Mouse (Mus musculus) hindbrain, embryonic 16.5 days (tissue): ENCODE measurements around the gene Mrps34. TPM values are rescaled to one million over a fixed set of nuclear protein-coding genes. Genes with fewer than 3 reads are reported as not detected.
A peak's percentile ranks its signal among the peaks of the same experiment; 100 is the strongest.

Source experiments
- ATAC-seq: fragments of 200-750 bp; cut with Nextera tagmentation; 2 replicates; pipeline ENCODE4 v1.8.0; 2017; ENCODE audit warnings: moderate TSS enrichment, moderate library complexity
- H3K27ac ChIP-seq: fragments of 300-500 bp; sonication (generic); 2 replicates; pipeline ENCODE4 v1.5.1; 2014; ENCODE audit warnings: low read depth, mild to moderate bottlenecking, control low read depth, low read length, moderate library complexity
- H3K27me3 ChIP-seq: fragments of 300-500 bp; sonication (generic); replicated peaks from 2 replicates; pipeline ENCODE4 v1.6.1; 2014; ENCODE audit warnings: low read length; ENCODE audit not compliant: control insufficient read depth, insufficient read depth
- H3K36me3 ChIP-seq: fragments of 300-500 bp; sonication (generic); 2 replicates; pipeline ENCODE4 v1.6.1; 2014; ENCODE audit warnings: mild to moderate bottlenecking, low read length, moderate library complexity, mixed read lengths; ENCODE audit not compliant: control insufficient read depth, insufficient read depth
- H3K4me1 ChIP-seq: fragments of 300-500 bp; sonication (generic); 2 replicates; pipeline ENCODE4 v1.6.1; 2014; ENCODE audit warnings: low read depth, low read length; ENCODE audit not compliant: control insufficient read depth, insufficient read depth
- H3K4me2 ChIP-seq: fragments of 300-500 bp; sonication (generic); 2 replicates; pipeline ENCODE4 v1.6.1; 2014; ENCODE audit warnings: mild to moderate bottlenecking, low read length, control low read depth, moderate library complexity
- H3K4me3 ChIP-seq: fragments of 300-500 bp; sonication (generic); 2 replicates; pipeline ENCODE4 v1.5.1; 2014; ENCODE audit warnings: mild to moderate bottlenecking, low read length, control low read depth, moderate library complexity
- H3K9ac ChIP-seq: fragments of 300-500 bp; sonication (generic); 2 replicates; pipeline ENCODE4 v1.6.1; 2014; ENCODE audit warnings: low read depth, mild to moderate bottlenecking, control low read depth, low read length, moderate library complexity
- H3K9me3 ChIP-seq: fragments of 300-500 bp; sonication (generic); 2 replicates; pipeline ENCODE4 v1.6.1; 2014; ENCODE audit warnings: mild to moderate bottlenecking, low read length, moderate library complexity; ENCODE audit not compliant: control insufficient read depth
- WGBS: fragments of 180-500 bp; shearing (Covaris S2); extraction: QIAGEN DNeasy Blood & Tissue Kit; methylation state at CpG from one replicate; pipeline ENCODE4 v1.1.7; 2014; 5-methylcytosine and 5-hydroxymethylcytosine counted together
- polyA plus RNA-seq: library from polyadenylated mRNA; unstranded; fragments of >200 nt; fragmentation: Nextera tagmentation; extraction: Ambion mirVana; gene quantifications from 2 replicates; pipeline ENCODE4 v1.2.1, GENCODE M21; 2015

Mrps34 gene
- polyA plus RNA-seq, 1 experiment from 2014 or later, result 89.0 TPM

DNA sequence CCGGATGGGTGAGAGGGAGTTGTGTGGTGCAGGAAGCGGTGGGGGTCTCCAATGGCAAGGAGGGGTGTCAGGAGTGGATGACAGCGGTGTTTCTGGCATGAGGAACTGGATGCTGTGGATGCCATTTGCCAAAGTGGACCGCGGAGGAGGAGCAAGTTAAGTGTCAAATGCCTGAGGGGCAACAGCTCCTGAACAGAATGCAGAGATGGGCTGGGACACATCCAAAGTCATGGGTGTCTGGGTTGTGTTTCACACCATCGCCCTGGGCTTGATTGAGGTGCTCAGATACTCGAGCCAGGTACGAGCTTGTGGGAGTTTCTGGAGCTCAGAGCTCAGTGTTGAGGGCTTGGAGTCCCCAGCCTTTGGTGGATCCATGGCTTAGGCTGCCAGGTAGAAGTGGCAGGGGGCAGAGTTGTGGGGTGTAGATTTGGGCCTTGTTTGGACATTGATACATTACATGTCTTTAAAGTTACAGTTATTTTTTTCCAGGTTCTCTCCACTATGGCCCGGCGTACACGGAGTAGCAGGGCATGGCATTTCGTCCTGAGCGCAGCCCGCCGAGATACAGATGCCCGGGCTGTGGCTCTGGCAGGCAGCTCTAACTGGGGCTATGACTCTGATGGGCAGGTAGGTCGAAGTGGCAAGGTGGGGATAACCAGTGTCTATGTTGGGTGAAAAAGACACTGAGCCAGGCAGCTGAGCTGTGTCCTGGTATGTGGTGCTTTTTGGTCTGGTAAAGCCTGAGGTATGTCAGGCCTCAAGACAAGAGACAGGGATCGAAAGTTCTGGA lies 7.4 kb upstream of the Mrps34 start:
- Histone ChIP-seq H3K9ac (peak overlapping the region; percentile 87), H3K9me3 (no peaks in the 10 kb centered on the region), H3K4me3 (peak overlapping the region; percentile 88), H3K4me2 (peak overlapping the region; percentile 85), H3K36me3 (peaks cover 27% of the 10 kb centered on the region), H3K4me1 (peaks cover 31% of the 10 kb centered on the region), H3K27me3 (no peaks in the 10 kb centered on the region), H3K27ac (no peak overlapping the region)
- no peak for ATAC-seq
- WGBS, result 70% methylated on average over 18 of the region's 18 CpGs

GRCm38 (mm10) chr17:24888862-24889261 lies 6.1 kb upstream of the Mrps34 start:
- no peak for ATAC-seq
- 90% methylated on average over 3 of the region's 3 CpGs for WGBS
- no peaks in the 10 kb centered on the region for H3K27me3 ChIP-seq
- no peak overlapping the region for H3K4me3 ChIP-seq
- H3K4me2 ChIP-seq, result no peak overlapping the region
- H3K4me1 ChIP-seq, result peaks cover 40% of the 10 kb centered on the region
- no peaks in the 10 kb centered on the region for H3K9me3 ChIP-seq
- peaks cover 36% of the 10 kb centered on the region for H3K36me3 ChIP-seq
- H3K9ac ChIP-seq, result no peak overlapping the region; the same call in 1 of the 2 replicates
- H3K27ac ChIP-seq, result no peak overlapping the region

- no peak overlapping the region for H3K9ac ChIP-seq
- H3K4me3 ChIP-seq, result no peak overlapping the region
- H3K9me3 ChIP-seq, result no peaks in the 10 kb centered on the region
- H3K27me3 ChIP-seq, result no peaks in the 10 kb centered on the region
- H3K4me2 ChIP-seq, result no peak overlapping the region
- H3K36me3 ChIP-seq, result peaks cover 36% of the 10 kb centered on the region
- WGBS, result 85% methylated on average over 19 of the region's 19 CpGs
- peaks cover 40% of the 10 kb centered on the region for H3K4me1 ChIP-seq
- H3K27ac ChIP-seq, result no peak overlapping the region
- ATAC-seq, result no peak
These were observed 4.5 kb upstream of the Mrps34 start for GRCm38 (mm10) chr17:24890151-24891092.

- H3K9me3 ChIP-seq, result no peaks in the 10 kb centered on the region
- peaks cover 36% of the 10 kb centered on the region for H3K36me3 ChIP-seq
- peaks cover 44% of the 10 kb centered on the region for H3K4me1 ChIP-seq
These were observed 3.6 kb upstream of the Mrps34 start for GRCm38 (mm10) chr17:24891321-24891720.

GRCm38 (mm10) chr17:24892785-24893184 lies 2.1 kb upstream of the Mrps34 start:
- no peak overlapping the region for H3K4me3 ChIP-seq
- H3K27me3 ChIP-seq, result no peaks in the 10 kb centered on the region
- no peak overlapping the region for H3K4me2 ChIP-seq
- WGBS, result 90% methylated on average over 12 of the region's 12 CpGs
- H3K4me1 ChIP-seq, result peaks cover 48% of the 10 kb centered on the region
- peaks cover 41% of the 10 kb centered on the region for H3K36me3 ChIP-seq
- no peaks in the 10 kb centered on the region for H3K9me3 ChIP-seq
- H3K9ac ChIP-seq, result no peak overlapping the region
- no peak overlapping the region for H3K27ac ChIP-seq
- no peak for ATAC-seq

More at GRCm38 (mm10) chr17:24891321-24891720, 3.6 kb upstream of the Mrps34 start:
- H3K4me2 ChIP-seq, result no peak overlapping the region
- H3K27ac ChIP-seq, result no peak overlapping the region
- H3K4me3 ChIP-seq, result no peak overlapping the region
- no peak for ATAC-seq
- no peak overlapping the region for H3K9ac ChIP-seq
- WGBS, result 83% methylated on average over 12 of the region's 13 CpGs
- no peaks in the 10 kb centered on the region for H3K27me3 ChIP-seq

- 92% methylated on average over 2 of the region's 2 CpGs for WGBS
- Histone ChIP-seq H3K9ac (no peak overlapping the region), H3K9me3 (no peaks in the 10 kb centered on the region), H3K4me2 (no peak overlapping the region), H3K36me3 (peaks cover 45% of the 10 kb centered on the region), H3K4me1 (peaks cover 48% of the 10 kb centered on the region), H3K27me3 (no peaks in the 10 kb centered on the region), H3K27ac (no peak overlapping the region), H3K4me3 (no peak overlapping the region)
- ATAC-seq, result no peak
These were observed 1.6 kb upstream of the Mrps34 start for GRCm38 (mm10) chr17:24893276-24893675.

DNA sequence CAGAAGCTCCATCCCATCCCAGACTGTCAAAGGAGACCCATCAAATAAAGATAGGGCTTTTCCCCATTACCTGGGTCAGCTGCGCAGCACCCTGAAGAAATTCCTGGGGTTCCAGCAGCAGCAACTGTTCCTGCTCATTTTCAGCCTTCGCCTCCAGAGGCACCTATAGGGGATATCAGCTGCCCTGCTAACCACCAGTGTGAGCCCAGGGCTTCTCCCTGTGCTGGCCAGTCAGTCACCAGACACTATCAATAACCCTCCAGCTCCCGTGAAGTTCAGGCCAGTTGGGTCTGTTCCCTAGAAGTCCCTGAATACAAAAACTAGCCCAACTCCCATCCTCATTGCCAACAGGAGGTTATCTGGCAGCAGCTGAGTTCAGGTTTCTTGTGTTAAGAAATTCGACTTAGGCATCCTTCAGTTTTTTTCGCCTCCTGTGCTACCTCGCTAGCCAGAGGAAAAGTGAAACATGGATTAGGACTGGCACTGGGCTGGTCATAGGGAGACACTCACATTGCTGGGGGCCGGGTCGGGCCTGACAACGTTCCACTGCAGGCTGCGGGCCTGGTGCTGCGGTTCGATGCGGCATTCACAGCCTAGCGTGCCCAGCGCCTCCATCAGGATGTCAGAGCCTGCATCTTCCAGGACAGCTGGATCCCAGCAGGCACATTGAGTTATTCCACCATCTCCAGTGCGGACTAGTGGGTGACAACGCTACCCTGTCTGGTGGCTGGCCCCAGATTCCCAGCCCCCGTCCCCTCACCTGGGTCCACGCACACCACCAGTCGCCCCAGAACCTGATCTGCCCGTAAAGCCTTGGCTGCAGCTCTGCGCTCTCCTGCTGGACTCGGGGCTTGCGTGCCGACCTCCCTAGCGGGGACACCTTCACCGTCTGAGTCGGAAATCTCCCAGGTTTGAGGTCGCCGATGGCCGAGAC lies 588 bp upstream of the Mrps34 start:
- H3K9me3 ChIP-seq, result no peaks in the 10 kb centered on the region
- H3K4me3 ChIP-seq, result peak overlapping the region; percentile 73
- peaks cover 44% of the 10 kb centered on the region for H3K4me1 ChIP-seq
- peak overlapping the region; percentile 90 for H3K9ac ChIP-seq
- H3K36me3 ChIP-seq, result peaks cover 49% of the 10 kb centered on the region
- WGBS, result 11% methylated on average over 31 of the region's 31 CpGs
- peak; percentile 41 for ATAC-seq
- peak overlapping the region; percentile 83 for H3K27ac ChIP-seq
- H3K4me2 ChIP-seq, result peak overlapping the region; percentile 97
- no peaks in the 10 kb centered on the region for H3K27me3 ChIP-seq

DNA sequence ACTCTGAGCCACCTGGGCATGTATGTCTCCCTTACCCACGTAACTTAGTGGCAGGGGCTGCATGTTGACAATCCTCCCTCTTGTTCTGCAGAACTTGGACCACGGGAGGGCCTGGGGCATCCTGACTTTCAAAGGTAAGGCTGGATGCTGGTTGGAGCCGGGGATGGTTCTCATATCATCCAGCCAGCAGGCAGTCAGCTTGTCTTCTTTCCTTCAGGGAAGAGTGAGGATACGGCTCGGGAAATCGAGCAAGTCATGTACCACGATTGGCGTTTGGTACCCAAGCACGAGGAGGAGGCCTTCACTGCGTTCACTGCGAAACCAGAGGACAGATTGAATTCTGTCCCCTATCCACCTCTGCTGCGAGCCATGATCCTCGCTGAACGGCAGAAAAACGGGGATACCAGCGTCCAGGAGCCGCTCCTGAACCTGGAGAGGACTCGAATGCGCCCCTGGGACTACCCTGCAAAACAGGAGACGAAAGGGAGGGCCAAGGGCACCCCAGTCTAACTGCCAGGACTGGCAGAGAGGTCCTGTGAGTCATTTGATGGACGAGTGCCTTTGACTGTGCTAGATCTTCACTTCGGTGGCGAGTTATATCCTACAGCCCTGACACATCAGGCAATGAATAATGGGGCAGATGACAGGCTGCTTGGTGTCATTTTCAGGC lies 790 bp downstream of the Mrps34 start:
- 7% methylated on average over 23 of the region's 23 CpGs for WGBS

More for the DNA sequence above, 790 bp downstream of the Mrps34 start:
- peaks cover 57% of the 10 kb centered on the region for H3K36me3 ChIP-seq
- H3K4me1 ChIP-seq, result peaks cover 41% of the 10 kb centered on the region
- no peak for ATAC-seq
- no peaks in the 10 kb centered on the region for H3K9me3 ChIP-seq
- peak overlapping the region; percentile 88 for H3K27ac ChIP-seq
- H3K4me2 ChIP-seq, result peak overlapping the region; percentile 97
- H3K4me3 ChIP-seq, result peak overlapping the region; percentile 73
- H3K9ac ChIP-seq, result peak overlapping the region; percentile 90
- H3K27me3 ChIP-seq, result no peaks in the 10 kb centered on the region
